Mouse (Mus musculus): Measurements from ENCODE around the gene Serinc5. TPM values are rescaled to one million over a fixed set of nuclear protein-coding genes. Genes with fewer than 3 reads are reported as not detected.

Gene Serinc5
- total RNA-seq, 2 experiments from 2014 or later, result 15.3 to 17.5 TPM

Other genes with a start within 250 kb of the Serinc5 start
- gene Ankrd34b, start 185.2 kb upstream of the Serinc5 start, total RNA-seq (2021), result not detected
- gene Fam151b, start 127.1 kb upstream of the Serinc5 start, total RNA-seq (2021), result 1 to 10 TPM; 1.9 to 2.2 TPM
- gene Zfyve16, start 80.2 kb upstream of the Serinc5 start, total RNA-seq (2021), result 10 to 100 TPM; 12.2 to 14.2 TPM
- gene Spz1, start 34.9 kb upstream of the Serinc5 start, total RNA-seq (2021), result not detected
- gene Thbs4, start 183.7 kb downstream of the Serinc5 start, total RNA-seq (2021), result 1 to 10 TPM; 3.9 to 6.0 TPM
- 1 to 10 TPM; 7.7 to 7.8 TPM for gene Mtx3, start 233.7 kb downstream of the Serinc5 start, total RNA-seq (2021)

Data from heart, postnatal 25 days (tissue).